Mouse (Mus musculus): ENCODE measurements at regions not wholly inside any gene's neighbourhood (a gene's known extent, or its start where the extent isn't known, plus 50 kb on each side); places are given as distances from the start of the nearest gene placed in this dataset.
"Not testable (repeated sequence)": the region's sequence is repeated elsewhere in the genome, so short reads cannot be mapped to it uniquely, and the experiment has no call there.

GRCm38 (mm10) chr9:4234796-4235195 lies 74.5 kb downstream of the Aasdhppt start:
- DNase-seq (ENCODE audit: low spot score in 2 of 2), result no peak

GRCm38 (mm10) chr9:4214571-4214970 lies 94.7 kb downstream of the Aasdhppt start:
- not testable (repeated sequence) for DNase-seq (ENCODE audit: low spot score in 2 of 2)

GRCm38 (mm10) chr9:4209987-4210476 lies 99.2 kb downstream of the Aasdhppt start:
- no peak for DNase-seq (ENCODE audit: low spot score in 2 of 2)

- DNase-seq (ENCODE audit: low spot score in 2 of 2), result not testable (repeated sequence)
Measured at GRCm38 (mm10) chr9:4192737-4193136, 116.5 kb downstream of the Aasdhppt start.

- not testable (repeated sequence) for DNase-seq (ENCODE audit: low spot score in 2 of 2)
Measured at GRCm38 (mm10) chr9:4156011-4156410, 153.3 kb downstream of the Aasdhppt start.

- not testable (repeated sequence) for DNase-seq (ENCODE audit: low spot score in 2 of 2)
Measured at GRCm38 (mm10) chr9:4138829-4139228, 170.4 kb downstream of the Aasdhppt start.

- DNase-seq (ENCODE audit: low spot score in 2 of 2), result no peak
Measured at GRCm38 (mm10) chr9:4092518-4092917, 216.8 kb downstream of the Aasdhppt start.

GRCm38 (mm10) chr9:4082668-4083067 lies 226.6 kb downstream of the Aasdhppt start:
- DNase-seq (ENCODE audit: low spot score in 2 of 2), result not testable (repeated sequence)

GRCm38 (mm10) chr9:4061037-4061436 lies 248.2 kb downstream of the Aasdhppt start:
- DNase-seq (ENCODE audit: low spot score in 2 of 2), result peak in 1 of 2 experiments; percentile 5

GRCm38 (mm10) chr9:4048749-4049148 lies 260.5 kb downstream of the Aasdhppt start:
- DNase-seq (ENCODE audit: low spot score in 2 of 2), result no peak

- DNase-seq (ENCODE audit: low spot score in 2 of 2), result not testable (repeated sequence)
Measured at GRCm38 (mm10) chr9:4047654-4048053, 261.6 kb downstream of the Aasdhppt start.

- no peak for DNase-seq (ENCODE audit: low spot score in 2 of 2)
Measured at GRCm38 (mm10) chr9:4040871-4041665, 268.2 kb downstream of the Aasdhppt start.

GRCm38 (mm10) chr9:4027181-4027580 lies 282.1 kb downstream of the Aasdhppt start:
- DNase-seq (ENCODE audit: low spot score in 2 of 2), result not testable (repeated sequence)

GRCm38 (mm10) chr9:4020093-4020492 lies 289.2 kb downstream of the Aasdhppt start:
- no peak for DNase-seq (ENCODE audit: low spot score in 2 of 2)

GRCm38 (mm10) chr9:3996686-3997085 lies 312.6 kb downstream of the Aasdhppt start:
- no peak for DNase-seq (ENCODE audit: low spot score in 2 of 2)

- not testable (repeated sequence) for DNase-seq (ENCODE audit: low spot score in 2 of 2)
Measured at GRCm38 (mm10) chr9:3988383-3988782, 320.9 kb downstream of the Aasdhppt start.

GRCm38 (mm10) chr9:3987971-3988370 lies 321.3 kb downstream of the Aasdhppt start:
- not testable (repeated sequence) for DNase-seq (ENCODE audit: low spot score in 2 of 2)
